Mouse (Mus musculus) spleen, adult 2 months (tissue): ENCODE data around the gene F11r.

Source experiments
- CTCF ChIP-seq: fragments of 200-500 bp; IDR thresholded peaks from 2 replicates; pipeline ENCODE4 v1.5.1; 2011; ENCODE audit warnings: mild to moderate bottlenecking, inconsistent platforms; ENCODE audit not compliant: insufficient read depth, insufficient read length, insufficient replicate concordance; ENCODE audit errors: extremely low read depth
- POLR2A ChIP-seq: fragments of 200-500 bp; IDR thresholded peaks from 2 replicates; pipeline ENCODE4 v1.6.1; 2011; ENCODE audit warnings: low read depth, low read length, inconsistent platforms

GRCm38 (mm10) chr1:171452923-171453322 lies 15.6 kb downstream of the F11r start:
- TF ChIP-seq CTCF (no peak), POLR2A (no peak)
